Mouse (Mus musculus) brain, embryonic 14.5 days (tissue): ENCODE results near the gene Stat4. TPM values are rescaled to one million over a fixed set of nuclear protein-coding genes. Genes with fewer than 3 reads are reported as not detected.
"Not testable (repeated sequence)": the region's sequence is repeated elsewhere in the genome, so short reads cannot be mapped to it uniquely, and the experiment has no call there.

Experiments
- DNase-seq: peaks from one replicate; pipeline ENCODE4 v3.0.0-alpha.2; 2011; ENCODE audit warnings: low read depth
- CTCF ChIP-seq: fragments of 200-500 bp; IDR thresholded peaks from 2 replicates; pipeline ENCODE4 v1.5.1; 2012; ENCODE audit warnings: inconsistent platforms, mild to moderate bottlenecking, moderate library complexity, borderline replicate concordance; ENCODE audit not compliant: insufficient read depth, insufficient read length; ENCODE audit errors: extremely low read depth
- POLR2A ChIP-seq: fragments of 200-500 bp; IDR thresholded peaks from 2 replicates; pipeline ENCODE4 v1.6.1; 2012; ENCODE audit warnings: mild to moderate bottlenecking, inconsistent platforms, borderline replicate concordance; ENCODE audit not compliant: poor library complexity, insufficient read depth, insufficient read length, severe bottlenecking; ENCODE audit errors: extremely low read depth
- polyA plus RNA-seq: library from polyadenylated mRNA; depleted of rRNA; stranded (reverse); fragments of >200 nt; gene quantifications from 2 replicates; pipeline ENCODE4 v1.2.3, GENCODE M21; 2012

Stat4 gene
- polyA plus RNA-seq, 1 experiment, result 0.38 TPM

GRCm38 (mm10) chr1:52034816-52035752, 48.1 kb downstream of the Stat4 start:
- DNase-seq, result no peak
- TF ChIP-seq CTCF (no peak), POLR2A (no peak)

DNA sequence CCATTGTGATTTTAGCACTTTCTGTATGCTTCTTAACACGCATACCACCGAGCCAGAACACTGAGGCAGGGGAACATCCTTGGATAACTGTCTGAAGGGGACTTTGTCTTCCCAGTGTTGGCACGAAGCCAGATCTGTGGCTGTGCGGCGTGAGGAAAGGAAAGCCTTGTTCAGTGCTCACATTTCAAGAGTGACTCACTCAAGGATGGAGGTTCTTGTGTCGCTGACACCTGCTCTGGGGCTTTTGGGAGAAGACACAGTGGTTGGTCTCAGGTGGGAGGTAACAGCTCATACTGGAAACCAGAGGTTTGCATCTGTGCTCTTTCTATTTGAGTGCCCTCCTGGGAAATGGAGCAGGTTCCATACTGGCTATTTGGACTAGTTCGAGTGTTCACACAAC, 52.2 kb downstream of the Stat4 start:
- TF ChIP-seq POLR2A, result no peak
- TF ChIP-seq CTCF, result no peak
- peak; percentile 64 for DNase-seq

DNA sequence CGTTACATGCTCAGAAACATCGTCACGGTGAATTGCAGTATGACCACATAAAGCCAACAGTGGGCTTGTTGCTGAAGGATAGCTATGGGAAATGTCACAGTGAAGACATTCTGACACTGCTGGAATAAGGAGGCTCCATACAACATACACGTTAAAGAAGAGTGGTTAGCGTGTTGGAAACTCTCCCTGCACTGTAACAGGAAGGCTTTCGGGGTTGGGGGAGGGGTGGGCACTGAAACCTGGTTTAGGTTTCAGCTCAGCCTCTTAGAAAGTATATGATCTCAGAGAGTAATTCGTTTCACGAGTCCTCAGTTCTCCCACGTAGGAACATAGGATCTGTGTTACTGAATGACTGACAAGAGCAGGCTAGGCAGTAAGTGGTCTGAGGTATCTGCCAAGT, 52.7 kb downstream of the Stat4 start:
- TF ChIP-seq CTCF, result no peak
- TF ChIP-seq POLR2A, result no peak
- no peak for DNase-seq

DNA sequence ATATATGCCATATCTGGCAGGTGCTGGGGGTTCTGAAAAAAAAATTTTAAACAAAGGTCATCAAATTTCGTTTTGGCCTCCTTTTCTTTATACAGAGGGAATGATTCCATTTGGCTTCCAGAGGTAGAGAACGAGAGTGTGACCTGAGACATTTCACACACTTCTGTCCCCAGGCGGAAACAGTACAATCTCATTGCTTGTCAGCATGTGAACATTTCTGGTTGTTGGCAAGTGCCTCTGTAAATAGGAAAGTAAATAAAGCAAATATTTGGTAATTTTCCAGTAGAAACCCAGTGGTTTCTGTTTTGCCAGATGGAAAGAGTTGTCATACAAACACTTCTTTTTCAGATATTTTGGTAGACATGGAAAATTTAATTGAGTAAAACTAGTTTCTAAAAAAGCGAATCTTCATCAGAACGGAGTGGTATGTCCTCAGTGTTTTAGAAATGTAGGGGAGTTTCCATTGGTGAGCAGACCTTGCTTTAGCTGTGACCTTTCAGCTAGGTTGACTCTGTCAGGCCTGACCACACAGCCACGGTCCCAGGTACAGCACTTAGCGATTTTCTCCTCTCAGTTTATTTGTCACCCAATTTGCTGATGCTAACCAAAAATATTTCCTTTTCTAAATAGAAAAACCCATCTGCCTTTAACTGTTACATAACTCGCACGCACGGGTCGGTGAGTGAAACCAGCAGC, 53.6 kb downstream of the Stat4 start:
- DNase-seq, result no peak
- TF ChIP-seq CTCF, result no peak
- TF ChIP-seq POLR2A, result no peak

DNA sequence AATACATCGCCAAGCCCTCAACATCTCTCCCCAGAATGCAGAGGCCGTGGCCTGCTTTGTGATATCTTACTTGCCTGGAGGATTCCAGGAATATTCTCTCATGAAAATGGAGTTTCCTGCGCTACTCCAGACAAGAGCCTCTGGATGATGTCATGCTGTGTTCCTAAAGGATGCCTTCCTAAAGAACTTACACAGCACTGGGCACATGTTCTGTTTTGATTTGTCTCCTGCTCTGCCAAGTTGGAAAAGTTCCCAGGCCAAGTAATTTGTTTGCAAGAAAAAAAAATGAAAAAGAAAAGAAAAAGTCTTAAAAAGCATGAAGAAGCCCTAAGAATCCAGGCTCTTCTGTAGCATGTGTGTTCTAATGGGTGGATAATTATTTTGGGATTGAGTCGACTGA, 56.2 kb downstream of the Stat4 start:
- peak; percentile 83 for DNase-seq
- no peak for TF ChIP-seq POLR2A

DNA sequence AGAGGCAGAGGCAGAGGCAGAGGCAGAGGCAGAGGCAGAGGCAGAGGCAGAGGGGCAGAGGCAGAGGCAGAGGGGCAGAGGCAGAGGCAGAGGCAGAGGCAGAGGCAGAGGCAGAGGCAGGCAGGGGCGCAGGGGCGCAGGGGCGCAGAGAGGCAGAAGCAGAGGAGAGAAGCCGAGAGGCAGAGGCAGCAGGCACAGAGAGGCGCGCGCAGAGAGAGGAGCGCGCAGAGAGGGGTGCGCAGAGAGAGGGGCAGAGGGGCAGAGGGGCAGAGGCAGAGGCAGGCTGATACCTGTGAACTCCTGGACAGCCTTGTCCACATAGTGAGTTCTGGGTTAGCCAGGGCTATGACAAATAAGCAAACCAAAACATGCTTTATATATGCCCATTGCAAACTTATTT, 59.9 kb downstream of the Stat4 start:
- DNase-seq, result not testable (repeated sequence)

DNA sequence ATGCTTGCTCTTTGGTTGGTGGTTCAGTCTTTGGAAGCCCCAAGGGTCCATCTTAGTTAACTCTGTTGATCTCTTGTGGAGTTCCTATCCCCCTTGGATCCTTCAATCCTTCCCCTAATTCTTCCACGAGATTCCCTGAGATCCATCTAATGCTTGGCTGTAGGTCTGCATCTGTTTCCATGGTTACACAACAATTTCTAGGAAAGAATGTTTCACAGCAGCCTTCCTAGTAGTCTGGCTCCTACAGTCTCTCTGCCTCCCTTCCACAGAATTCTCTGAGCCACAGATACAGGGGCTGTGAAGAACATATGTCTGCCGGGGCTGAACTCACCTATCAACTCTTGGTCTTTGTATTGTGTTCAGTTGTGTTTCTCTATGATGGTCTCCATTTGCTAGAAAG, 61.8 kb downstream of the Stat4 start:
- TF ChIP-seq CTCF (no peak), POLR2A (no peak)

GRCm38 (mm10) chr1:52049827-52050226, 62.9 kb downstream of the Stat4 start:
- no peak for TF ChIP-seq CTCF
- no peak for TF ChIP-seq POLR2A
- DNase-seq, result no peak

More for the DNA sequence above, 61.8 kb downstream of the Stat4 start:
- peak; percentile 51 for DNase-seq

- peak; percentile 49 for DNase-seq
- TF ChIP-seq CTCF (no peak), POLR2A (no peak)
These were observed 64.6 kb downstream of the Stat4 start for GRCm38 (mm10) chr1:52051542-52051941.

DNA sequence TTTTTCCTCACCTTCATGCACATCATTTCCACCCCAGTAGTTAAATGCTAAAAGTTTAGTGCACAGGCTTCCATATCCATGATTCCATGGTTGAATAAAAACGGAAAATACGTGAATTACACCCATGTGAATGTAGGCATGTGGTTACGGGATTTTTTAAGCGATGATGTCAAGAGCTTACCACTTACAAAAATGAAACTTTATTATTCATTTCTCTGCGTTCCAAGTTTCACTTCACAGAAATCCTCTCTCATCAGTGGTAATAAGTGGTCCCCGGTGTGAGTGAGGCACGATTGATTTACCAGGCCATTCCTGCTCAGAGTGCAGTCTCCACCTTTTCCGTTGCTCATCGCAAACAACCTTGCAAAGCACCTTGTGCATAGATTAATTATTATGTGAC, 66.0 kb downstream of the Stat4 start:
- no peak for DNase-seq
- TF ChIP-seq POLR2A (no peak), CTCF (no peak)

GRCm38 (mm10) chr1:52055947-52056346, 69.0 kb downstream of the Stat4 start:
- TF ChIP-seq POLR2A (no peak), CTCF (no peak)
- DNase-seq, result no peak

DNA sequence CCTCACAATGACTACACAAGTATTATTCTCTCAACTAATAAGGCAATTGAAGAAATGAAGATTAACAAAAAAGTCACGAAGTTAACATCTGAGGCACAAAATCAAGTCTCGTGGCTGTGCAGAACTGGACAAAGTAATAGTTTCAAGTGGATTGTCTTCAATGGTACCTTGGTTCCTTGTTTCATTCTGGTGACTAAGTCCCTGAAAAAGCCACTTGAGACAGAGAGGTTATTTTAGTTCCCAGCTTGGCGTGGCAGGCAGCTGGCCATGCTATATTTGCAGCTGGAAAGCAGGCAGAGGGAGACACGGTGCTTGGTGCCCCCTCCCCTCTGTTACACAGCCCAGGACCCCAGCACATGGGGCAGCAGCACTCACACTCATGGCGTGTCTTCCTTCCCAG, 70.2 kb downstream of the Stat4 start:
- no peak for DNase-seq
- TF ChIP-seq CTCF (no peak), POLR2A (no peak)

- TF ChIP-seq POLR2A (no peak), CTCF (no peak)
- DNase-seq, result no peak
These were observed 79.3 kb downstream of the Stat4 start for GRCm38 (mm10) chr1:52066276-52066675.
